Comparison of ENCODE assay signal across 17 mouse cellular contexts in the genomic region with DNA sequence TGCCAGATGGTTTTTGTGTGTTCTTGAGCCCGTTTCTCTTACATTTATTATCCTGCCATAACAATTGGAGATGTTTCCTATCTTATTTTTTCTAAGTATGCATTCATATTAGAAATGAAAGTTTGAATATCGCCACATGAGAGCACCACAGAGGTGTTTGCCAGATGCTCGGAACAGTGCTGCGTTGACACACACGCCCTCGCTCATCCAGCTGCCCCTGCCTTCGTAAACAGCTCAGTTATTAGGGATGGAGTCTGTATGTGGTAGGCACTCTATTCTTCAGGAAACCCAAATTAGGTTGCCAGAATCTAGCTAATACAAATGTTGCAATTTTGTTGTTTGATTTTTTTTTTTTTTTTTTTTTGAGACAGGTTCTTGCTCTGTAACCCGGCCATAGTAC. TPM values are rescaled to one million over a fixed set of nuclear protein-coding genes. Genes with fewer than 3 reads are reported as not detected.
A peak's percentile ranks its signal among the peaks of the same experiment; 100 is the strongest.
DNase-seq lines count a peak whose midpoint lies in the region; ATAC-seq and TF ChIP-seq lines count a peak whose summit lies in the region.
"Had no signal": no experiment of that assay in that cellular context is flagged by ENCODE, and none has a peak within 500 bp of the region (broad histone marks: within the 10 kb centered on the region; RNA-seq: fewer than 3 reads in every experiment).

No protein-coding gene starts in this region.

- H3K4me1 ChIP-seq in forebrain, embryonic 15.5 days: peaks cover 34% of the 10 kb centered on the region
- no peaks in the 10 kb centered on the region for H3K4me1 ChIP-seq in forebrain, embryonic 10.5 days
- H3K4me1 ChIP-seq: embryonic facial prominence, embryonic 13.5 days; embryonic facial prominence, embryonic 15.5 days had no signal

- no peak overlapping the region for H3K9ac ChIP-seq in forebrain, embryonic 15.5 days (replicated peaks)
- H3K9ac ChIP-seq: embryonic facial prominence, embryonic 13.5 days; embryonic facial prominence, embryonic 15.5 days; forebrain, embryonic 12.5 days had no signal

- ATAC-seq in forebrain, embryonic 15.5 days (replicated peaks): no peak; the same call in 1 of the 2 replicates

- H3K27me3 ChIP-seq in forebrain, embryonic 15.5 days: no peaks in the 10 kb centered on the region
- no peaks in the 10 kb centered on the region for H3K27me3 ChIP-seq in forebrain, embryonic 10.5 days (ENCODE audit: poor library complexity, severe bottlenecking)
- H3K27me3 ChIP-seq: embryonic facial prominence, embryonic 13.5 days; embryonic facial prominence, embryonic 15.5 days; forebrain, embryonic 12.5 days had no signal

- intact Hi-C loops in gastrocnemius, adult 2 months (cut with DNase I): no loop called here

- H3K36me3 ChIP-seq in forebrain, embryonic 15.5 days: peaks cover 9% of the 10 kb centered on the region
- H3K36me3 ChIP-seq in forebrain, embryonic 10.5 days (replicated peaks): peaks cover 96% of the 10 kb centered on the region

- H3K27ac ChIP-seq in forebrain, embryonic 15.5 days (replicated peaks): peak overlapping the region; percentile 76
- no peak overlapping the region for H3K27ac ChIP-seq in forebrain, embryonic 10.5 days
- peak overlapping the region; percentile 38 for H3K27ac ChIP-seq in gastrocnemius, adult 2 months
- H3K27ac ChIP-seq in layer of hippocampus, adult 2 months: 0 out of 2 replicates have a peak overlapping the region, but pooled peaks have one; percentile 2
- H3K27ac ChIP-seq: embryonic facial prominence, embryonic 13.5 days; embryonic facial prominence, embryonic 15.5 days had no signal

- WGBS in forebrain, embryonic 15.5 days: 73% methylated on average over 8 of the region's 8 CpGs
- 93% methylated on average over 8 of the region's 8 CpGs for WGBS in forebrain, embryonic 10.5 days

- H3K9me3 ChIP-seq in forebrain, embryonic 15.5 days: no peaks in the 10 kb centered on the region
- H3K9me3 ChIP-seq in forebrain, embryonic 10.5 days: no peaks in the 10 kb centered on the region
- H3K9me3 ChIP-seq: embryonic facial prominence, embryonic 13.5 days; embryonic facial prominence, embryonic 15.5 days; forebrain, embryonic 12.5 days had no signal

- no peak overlapping the region for H3K4me2 ChIP-seq in forebrain, embryonic 15.5 days (replicated peaks)
- H3K4me2 ChIP-seq: embryonic facial prominence, embryonic 13.5 days; embryonic facial prominence, embryonic 15.5 days; forebrain, embryonic 12.5 days had no signal

- no peak overlapping the region for H3K4me3 ChIP-seq in forebrain, embryonic 15.5 days
- H3K4me3 ChIP-seq in forebrain, embryonic 10.5 days: no peak overlapping the region
- peak overlapping the region; percentile 26 for H3K4me3 ChIP-seq in gastrocnemius, adult 2 months
- H3K4me3 ChIP-seq in layer of hippocampus, adult 2 months: no peak overlapping the region
- H3K4me3 ChIP-seq: embryonic facial prominence, embryonic 13.5 days; embryonic facial prominence, embryonic 15.5 days; erythroblast, embryonic 14.5 days; forebrain, embryonic 12.5 days had no signal

- no peak for TF ChIP-seq CTCF in gastrocnemius, adult 2 months (IDR thresholded peaks at IDR 0.05)
- no peak for TF ChIP-seq CTCF in layer of hippocampus, adult 2 months (conservative IDR thresholded peaks at IDR 0.05)

- no peak for DNase-seq in forebrain, embryonic 10.5 days (ENCODE audit: extremely low spot score, low spot score)
- no peak for DNase-seq in gastrocnemius, adult 2 months
- no peak for DNase-seq in gastrocnemius, adult 18-20 months (ENCODE audit: low spot score)
- no peak for DNase-seq in layer of hippocampus, adult 2 months (ENCODE audit: low spot score in 2 of 2)
- DNase-seq in layer of hippocampus, postnatal 25 days (ENCODE audit: extremely low spot score in 1 of 2, low spot score in 1 of 2): no peak
- DNase-seq: adrenal gland, adult 2 months; adrenal gland, postnatal 10 days; adrenal gland, postnatal 25 days; cerebellum, adult 11 months; cerebellum, adult 9-11 months; cerebellum, postnatal 36 days; embryo, embryonic 11 days had no signal

RNA-seq across cellular contexts. Expression of a gene that starts 18.1 kb away (rescaled TPM):
- 711 and 729 TPM in 2 replicates for polyA plus RNA-seq in forebrain, embryonic 15.5 days (2015; fragmentation: Nextera tagmentation; extraction: Ambion mirVana)
- polyA plus RNA-seq in forebrain, embryonic 10.5 days (2016; fragmentation: Nextera tagmentation; extraction: Ambion mirVana): 256 and 273 TPM in 2 replicates
- total RNA-seq in gastrocnemius, adult 2 months (2021): 100 to 1,000 TPM; 131 to 151 TPM
- 100 to 1,000 TPM; 110 to 142 TPM for total RNA-seq in gastrocnemius, adult 18-20 months (2021)
- total RNA-seq in layer of hippocampus, adult 2 months (2021): 100 to 1,000 TPM; 503 to 530 TPM
- total RNA-seq in layer of hippocampus, postnatal 25 days (2021): 100 to 1,000 TPM; 493 to 570 TPM
